Mouse (Mus musculus) cerebellum, adult 9-10 months (tissue): ENCODE data around the gene Serpinb6a.

Source experiments
- DNase-seq: peaks from one replicate; pipeline ENCODE4 v3.0.0; 2022

The Serpinb6a gene

DNA sequence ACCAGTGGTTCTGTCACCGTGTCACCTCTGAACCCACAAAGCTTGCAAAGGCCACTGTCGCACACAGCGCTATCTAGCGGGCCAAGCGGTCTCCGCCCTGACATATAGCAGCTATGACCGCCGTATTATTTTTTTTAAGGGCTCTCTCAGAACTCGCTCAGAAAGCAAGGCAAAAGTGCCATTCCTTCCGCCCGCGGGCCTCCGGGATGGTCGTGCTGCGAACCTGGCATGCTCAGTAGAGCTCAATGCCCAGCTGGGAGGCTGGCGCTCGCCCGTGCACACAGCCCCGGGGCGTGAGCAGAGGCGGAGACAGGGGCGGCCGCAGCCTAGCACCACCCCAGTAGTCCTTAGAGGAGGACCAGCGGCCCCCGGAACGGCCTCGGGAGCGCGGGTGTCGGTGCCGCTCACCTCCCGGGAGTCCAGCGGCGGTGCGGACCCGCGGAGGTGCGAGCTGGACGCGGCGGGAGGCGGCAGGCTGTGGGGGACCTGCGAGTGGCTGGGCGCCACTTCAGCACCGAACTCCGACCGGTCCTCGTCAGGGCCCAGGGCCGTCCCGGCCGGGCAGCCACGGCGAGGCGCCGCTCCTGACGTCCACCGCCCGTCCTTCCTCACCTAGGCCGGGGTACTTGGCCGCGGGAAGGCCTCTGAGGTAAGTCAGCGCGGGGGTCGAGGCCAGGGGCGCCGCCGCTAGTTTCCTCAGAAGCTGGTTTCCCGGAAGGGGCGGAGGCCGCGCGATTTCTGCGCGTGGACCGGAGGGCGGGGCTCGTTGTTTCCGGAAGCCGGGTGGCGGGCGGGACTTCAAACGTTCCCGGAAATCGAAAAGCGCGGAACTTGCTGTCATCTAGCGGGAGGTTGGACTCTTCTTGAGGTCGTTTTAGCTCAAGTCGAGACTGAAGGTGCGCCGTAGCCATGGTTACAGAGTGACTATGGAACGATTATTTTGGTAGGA lies at the start of gene Serpinb6a, which contains the start of gene Ripk1:
TSS of gene Serpinb6a (minus strand) at position 737 of the 949 bp plus-strand sequence.
TSS of gene Ripk1 (plus strand) at position 306 of the 949 bp plus-strand sequence.
- DNase-seq: peak; percentile 87

DNA sequence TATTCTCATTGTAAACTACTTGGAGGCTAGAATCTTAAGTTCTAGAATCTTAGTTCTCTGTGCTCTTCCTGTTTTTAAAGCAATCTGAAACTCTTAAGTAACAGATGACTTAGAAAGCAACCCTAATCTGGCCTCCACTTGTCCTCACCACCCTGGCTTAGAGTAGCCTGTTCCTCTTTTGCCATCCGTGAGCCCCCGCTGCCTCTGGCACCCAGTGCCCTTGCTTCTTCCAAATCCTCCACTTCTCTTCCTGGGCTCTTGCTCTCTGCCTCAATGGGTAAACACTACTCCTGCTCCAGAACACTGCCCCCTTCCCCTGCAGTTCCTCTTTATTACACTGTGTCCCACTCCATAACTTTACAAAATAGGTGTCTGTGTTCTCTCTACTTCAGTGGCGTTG lies 49.1 kb upstream of the Serpinb6a start:
- no peak for DNase-seq

DNA sequence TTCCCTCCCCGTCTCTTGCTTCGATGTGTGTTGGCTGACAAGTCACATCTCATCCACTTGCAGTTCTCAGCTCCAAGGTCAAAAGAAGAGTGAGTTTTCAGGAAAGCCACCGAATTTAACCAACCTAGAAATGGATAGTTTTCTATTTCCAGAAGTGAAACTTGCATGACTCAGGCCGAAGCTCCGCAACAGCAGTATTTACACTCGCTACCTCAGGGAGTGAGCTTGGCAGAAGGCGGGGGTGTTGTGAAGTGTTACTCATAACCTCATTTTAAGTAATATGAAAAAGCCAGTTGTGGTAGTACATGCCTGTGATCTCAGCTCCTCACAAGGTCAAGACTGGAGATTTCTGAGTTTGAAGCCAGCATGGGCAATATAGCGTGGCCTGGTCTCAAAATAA lies 47.9 kb upstream of the Serpinb6a start:
- no peak for DNase-seq

DNA sequence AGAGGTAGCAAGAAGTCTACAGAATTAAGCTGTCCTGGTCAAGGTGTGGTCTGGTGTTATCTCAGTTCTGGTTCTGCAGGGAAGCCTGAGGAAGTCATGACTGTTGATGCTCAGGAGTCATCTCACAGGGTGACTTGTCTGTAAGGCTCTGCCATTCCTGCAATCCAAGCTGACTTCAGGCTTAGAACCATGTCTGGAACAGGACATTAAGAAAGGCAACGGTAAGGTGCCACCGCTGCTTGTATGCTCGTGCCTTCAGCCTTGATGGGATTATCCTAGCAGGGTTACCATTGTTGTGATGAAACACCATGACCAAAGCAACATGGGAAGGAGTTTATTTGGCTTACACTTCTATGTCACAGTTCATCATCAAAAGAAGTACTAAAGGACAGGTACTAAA lies 44.9 kb upstream of the Serpinb6a start:
- no peak for DNase-seq

DNA sequence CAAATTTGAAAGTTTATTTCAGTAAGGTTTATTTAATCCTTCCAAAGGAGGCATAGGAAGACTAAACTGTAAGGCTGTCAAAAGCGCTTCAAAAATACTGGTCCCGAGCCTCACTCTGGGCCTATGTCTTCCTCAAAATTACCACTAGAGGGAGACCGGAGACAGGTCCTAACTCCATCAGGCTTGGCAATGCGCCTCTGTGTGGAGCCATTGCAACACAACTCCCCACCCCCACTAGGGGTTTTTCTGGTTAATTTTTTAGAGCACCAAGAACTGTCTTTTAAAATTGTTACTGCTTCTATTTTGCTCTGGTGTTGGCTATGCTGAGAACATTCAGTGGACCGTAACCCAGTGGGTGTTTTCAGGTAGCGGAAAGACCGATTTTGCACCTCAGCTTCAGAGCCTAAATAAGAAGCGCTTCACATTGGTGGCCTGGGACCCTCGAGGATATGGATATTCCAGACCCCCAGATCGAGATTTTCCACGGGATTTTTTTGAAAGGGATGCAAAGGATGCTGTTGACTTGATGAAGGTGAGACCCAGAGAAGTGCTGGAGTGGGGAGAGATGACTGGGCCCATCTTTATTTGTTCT lies 43.9 kb upstream of the Serpinb6a start:
- peak; percentile 85 for DNase-seq

DNA sequence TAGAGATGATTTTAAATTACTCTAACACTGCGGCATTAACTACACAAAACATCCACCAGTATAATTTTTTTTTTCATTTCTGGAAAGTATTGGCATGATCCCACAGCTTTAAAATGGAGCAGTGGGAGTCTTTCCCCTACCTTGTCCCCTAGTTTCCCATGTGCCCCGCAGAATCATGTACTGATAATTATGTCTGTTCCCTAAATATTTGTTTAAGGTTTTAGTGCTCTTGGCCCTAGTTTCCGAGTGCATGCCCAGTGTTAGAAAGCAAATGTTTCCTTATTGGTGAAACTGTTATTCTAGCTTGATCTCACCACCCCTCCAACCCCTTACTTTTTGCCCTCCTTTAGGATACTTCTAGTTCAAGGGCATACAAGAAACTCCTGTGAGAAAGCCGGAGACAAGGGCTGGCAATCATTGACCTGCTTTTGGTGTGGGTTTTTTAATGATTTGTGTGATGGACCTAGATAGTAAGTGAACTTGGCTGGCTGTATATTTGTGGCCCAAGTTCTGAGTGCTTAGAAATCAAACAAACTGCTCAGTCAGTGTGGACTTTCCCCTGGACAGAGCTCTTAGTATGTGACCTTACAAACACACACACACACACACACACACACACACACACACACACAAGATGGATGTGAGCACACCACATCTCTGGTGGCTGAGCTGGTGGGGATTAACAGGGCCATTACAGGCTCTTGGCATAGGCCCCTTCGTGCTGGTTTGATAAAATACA lies 43.1 kb upstream of the Serpinb6a start:
- no peak for DNase-seq

DNA sequence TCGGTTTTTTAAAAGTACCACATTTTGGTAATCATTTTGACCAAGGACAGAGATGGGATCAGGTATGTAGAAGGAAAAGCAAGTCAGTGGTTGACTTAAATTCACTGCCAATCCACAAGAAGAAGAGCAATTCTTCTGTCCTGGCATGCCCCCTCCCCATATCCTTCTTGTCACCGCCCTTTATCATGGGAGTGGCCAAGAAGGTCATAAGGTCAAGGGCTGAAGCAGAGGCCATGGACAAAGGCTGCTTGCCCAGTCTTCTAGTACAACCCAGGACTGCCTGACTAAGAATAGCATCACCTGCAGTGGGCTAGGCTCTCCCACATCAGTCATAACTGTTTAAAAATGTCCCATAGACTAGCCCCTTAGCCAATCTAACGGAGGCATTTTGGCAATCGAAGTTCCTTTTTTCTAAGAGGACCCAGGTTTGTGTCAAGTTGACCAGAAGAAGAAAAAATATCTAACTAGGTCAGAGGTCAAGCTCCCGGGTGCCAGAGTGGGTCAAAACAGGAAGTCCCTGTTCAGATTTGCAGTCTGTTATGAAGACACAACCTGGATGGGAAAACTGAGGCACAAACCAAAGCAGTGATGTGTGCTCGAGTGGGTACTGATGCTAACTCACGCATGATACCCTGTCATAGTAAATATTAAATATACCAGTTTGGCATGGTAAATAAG lies 41.3 kb upstream of the Serpinb6a start:
- DNase-seq: no peak

DNA sequence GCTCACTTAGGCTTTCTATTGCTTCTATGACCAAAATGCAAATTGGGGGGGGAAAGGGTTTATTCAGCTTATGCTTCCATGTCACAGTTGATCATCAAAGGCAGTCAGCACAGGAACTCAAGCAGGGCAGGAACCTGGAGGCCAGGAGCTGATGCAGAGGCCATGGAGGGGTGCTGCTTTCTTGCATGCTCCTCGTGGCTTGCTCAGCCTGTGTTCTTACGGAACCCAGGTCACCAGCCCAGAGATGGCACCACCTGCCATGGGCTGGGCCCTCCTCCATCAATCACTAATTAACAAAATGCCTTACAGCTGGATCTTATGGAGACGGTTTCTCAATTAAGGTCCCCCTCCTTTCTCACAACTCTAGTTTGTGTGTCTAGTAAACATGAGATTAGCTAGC lies 37.5 kb upstream of the Serpinb6a start:
- no peak for DNase-seq

DNA sequence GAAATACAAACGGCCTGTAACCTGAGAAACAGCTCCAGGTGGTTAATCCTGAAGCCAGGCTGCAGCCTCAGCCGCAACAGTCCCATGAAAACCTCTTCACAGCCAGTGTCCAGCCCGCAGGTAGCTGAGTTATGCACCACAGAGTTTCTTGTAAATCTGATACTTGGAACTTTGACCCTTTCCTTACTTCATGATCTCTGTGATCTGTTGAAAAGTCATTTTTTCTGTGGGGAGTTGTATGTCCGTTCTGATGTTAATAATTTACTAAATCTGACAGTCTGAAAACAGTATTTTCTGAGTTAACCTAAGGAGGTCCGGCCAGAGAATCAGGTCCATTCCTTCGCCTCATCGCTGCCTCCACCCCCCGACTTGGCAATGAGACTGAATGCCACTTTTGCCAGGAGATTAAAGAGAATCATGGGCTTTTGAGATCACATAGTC lies 36.3 kb upstream of the Serpinb6a start:
- no peak for DNase-seq

DNA sequence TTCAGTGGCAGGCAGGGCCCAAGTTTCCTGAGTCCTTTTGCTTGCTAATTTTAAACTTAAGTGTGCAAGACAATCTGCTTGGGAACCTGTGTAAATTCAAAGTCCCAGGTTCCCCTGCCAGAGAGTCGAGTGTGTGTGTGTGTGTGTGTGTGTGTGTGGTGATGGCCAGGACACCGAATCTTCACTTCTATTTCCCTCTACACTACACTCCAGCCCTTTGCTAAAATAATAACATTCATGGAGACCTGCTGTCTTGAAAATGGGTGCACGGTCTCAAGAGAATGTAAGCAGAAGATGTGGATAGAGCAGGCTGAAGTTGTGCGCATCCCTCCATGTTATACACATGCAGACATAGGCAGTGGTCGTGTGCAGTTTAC lies 35.5 kb upstream of the Serpinb6a start:
- DNase-seq: no peak

DNA sequence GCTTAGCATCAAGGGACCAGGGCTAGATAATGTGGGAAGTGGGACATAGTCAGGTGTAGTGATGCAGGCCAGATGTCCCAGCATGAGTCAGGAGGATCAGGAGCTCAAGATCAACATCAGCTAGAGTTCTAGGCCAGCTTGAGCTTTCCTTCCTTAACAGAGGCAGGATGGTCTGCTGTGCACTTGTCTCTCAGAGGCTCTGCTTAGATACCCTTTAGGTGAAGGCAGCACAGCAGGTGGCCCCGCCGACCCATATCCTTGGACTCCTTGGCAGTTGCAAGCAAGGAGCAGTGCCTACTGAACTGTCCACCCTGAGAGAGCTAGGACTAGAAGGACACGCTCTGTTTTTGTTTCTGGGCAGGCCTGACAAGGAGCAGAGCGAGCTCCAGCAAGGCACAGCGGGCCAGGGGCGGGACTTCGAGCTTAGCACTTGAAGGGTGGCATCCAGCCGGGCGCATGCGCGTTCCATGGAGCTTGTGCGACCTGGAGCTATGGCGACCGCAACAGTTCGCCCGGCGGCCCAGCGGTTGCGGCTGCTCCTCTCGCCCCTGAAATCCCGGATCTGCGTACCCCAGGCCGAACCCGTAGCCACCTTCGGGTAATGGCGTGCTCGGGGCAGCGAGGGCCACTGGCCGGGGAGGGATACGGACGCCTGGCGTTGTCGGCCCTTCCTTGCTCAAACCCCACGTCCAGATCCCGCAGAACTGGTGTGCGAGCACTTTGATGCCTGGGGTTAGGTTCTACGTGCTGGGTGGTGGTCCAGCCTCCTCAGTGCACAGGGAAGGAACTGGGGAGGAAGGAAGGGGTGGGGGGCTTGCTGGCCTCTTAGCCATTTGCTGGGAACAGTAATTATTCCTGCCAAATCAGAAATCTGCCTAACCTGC lies 34.8 kb upstream of the Serpinb6a start, which contains the start of gene Bphl:
TSS of gene Bphl (plus strand) at position 426 of the 884 bp plus-strand sequence.
- peak; percentile 95 for DNase-seq

DNA sequence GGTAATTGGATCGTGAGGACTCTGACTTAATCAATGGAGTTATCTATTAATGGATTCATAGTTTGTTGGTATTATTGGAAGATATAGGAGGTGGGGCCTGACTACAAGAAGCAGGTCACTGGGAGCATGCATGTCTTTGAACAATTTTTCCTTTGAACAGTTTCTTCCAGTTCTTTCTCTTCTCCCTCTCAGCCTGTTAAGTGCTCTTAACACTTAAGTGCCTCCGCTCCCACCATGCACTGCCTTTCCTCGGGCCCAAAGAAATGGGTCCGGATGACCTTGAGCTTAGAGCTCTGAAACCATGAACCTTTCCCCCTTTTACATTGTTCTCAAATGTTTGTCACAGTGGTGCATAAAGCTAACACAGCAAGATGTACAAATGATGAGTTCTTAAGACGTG lies 34.1 kb upstream of the Serpinb6a start:
- no peak for DNase-seq

DNA sequence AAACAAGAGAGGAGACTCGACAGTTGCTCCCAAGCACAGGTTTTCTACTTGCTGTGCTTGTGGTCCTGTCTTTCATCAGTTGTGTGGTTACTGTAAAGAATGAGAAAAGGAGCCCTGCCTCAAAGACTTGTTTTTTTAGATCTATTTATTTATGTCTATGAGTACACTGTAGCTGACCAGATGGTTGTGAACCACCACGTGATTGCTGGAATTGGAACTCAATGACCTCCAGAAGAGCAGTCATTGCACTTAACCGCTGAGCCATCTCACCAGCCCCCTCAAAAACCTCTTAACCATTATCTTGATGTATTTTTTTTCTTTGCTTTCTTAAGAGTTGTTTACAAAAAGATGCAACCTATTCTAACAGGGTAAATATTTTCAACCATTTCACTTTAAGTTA lies 32.8 kb upstream of the Serpinb6a start:
- DNase-seq: peak; percentile 45

DNA sequence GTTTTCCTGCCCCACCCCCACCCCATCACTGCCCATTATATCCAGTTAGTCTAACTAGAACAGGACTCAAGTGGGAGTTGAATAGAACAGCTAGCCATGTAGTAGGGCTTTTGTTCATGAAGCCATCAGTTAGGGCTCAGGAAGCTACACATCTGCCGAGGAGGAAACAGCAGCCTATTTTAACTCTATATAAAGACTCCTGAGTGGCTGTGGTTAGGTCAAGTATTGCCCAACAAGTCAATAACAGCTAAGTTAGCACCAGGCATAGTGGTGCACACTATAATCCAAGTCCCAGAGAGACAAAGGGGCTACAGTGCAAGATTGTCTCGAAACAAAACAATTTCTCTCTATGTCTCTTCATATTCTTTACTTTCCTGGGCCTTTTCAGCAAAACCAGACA lies 29.4 kb upstream of the Serpinb6a start:
- DNase-seq: no peak

DNA sequence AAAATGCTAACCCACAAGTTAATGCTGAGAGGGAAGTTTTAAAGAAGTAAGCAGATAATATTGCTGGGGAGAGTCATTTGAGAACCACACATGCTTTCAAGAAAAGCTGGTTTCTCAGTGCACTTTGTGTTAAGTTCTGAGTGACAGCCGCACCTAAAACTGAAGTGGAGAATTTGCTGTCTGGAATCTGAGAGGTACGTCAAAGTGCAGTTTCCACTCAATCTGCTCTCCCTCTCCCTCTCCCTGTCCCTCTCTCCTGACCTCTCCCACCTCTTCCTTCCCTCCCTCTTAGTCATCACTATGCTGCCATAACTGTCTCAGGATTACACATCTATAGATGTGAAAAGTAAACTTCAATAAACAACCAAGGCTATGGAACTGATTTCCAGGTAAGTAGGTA lies 19.4 kb upstream of the Serpinb6a start:
- DNase-seq: no peak

DNA sequence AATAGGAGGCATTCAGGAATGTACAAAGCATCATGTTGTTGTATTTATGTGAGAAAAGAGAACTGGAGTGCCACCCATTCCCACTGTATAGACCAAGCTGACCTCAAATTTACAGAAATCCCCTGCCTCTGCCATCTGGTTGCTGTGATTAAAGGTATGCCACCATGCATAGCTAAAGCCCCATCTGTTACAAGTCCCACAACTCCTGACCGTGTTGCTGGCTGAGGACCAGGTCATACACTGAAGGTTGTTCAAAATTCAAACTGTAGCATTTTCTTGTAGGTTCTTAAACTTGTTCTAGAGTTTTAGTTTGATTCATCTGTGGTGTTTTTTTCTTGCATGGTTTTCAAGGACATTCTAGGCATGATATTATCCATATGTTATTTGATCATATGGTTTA lies 15.9 kb upstream of the Serpinb6a start:
- DNase-seq: no peak

DNA sequence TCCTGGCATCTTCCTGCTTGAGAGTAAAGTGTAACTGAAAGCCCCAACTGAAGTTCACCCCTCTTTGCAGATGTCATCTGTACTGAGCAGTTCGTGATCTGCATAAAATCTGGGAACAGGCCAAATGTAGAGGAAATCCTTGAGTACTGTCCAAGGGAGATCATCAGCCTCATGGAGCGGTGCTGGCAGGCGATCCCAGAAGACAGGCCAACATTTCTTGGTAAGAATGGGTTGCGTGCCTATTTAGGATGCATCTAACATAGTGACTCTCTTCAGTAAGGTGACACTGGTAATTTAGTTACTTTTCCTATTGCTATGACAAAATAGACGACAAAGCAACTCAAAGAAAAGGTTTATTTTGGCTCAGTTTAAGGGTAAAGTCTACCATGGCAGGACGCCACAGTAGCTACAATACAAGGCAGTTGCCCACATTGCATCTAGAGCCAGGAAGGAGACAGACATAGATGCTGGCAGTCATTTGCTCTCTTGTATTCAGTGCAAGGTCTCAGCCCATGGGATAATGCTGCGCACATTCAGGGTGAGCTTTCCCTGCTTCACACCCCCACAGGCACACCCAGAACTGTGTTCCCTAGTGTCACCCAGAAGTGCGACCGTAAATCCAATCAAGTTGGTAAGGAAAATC lies 14.5 kb upstream of the Serpinb6a start:
- peak; percentile 57 for DNase-seq

DNA sequence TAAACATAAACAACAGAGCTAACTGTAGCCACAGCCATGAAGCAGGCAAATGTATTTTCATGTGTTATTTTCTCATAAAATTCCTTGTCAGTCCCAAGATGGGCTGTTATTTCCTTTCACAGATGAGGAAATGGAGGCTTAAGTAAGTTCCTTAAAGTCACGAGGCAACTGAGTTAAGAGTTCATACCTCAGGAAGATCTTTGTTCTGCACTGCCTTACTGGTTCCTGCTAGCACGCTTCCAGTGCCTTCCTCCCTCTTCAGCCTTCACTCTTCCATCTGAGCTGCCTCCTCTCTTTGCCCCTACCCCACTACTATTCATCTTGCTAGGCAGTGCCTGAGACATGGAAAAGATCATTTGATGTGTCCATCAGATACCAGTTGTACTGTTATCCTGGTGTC lies 4.6 kb upstream of the Serpinb6a start:
- no peak for DNase-seq

DNA sequence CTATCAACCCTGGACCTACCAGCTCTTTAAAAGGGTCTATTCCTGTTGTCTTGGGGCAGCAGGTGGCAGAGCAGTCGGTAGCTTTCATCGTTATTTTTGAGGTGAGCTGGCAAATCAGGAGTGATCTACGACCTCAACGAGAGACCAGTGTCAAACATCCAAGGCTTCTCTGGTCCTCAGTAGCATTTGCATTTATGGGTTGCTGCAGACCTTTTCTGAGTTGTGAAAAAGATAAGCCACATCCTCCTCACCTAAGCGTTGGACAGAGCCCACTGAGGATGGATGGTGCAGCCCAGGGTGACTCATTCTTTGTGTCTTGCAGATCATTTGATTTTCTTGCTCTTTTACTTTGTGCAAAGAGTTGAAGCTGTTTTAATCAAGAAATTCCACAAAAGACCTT lies 464 bp upstream of the Serpinb6a start:
- DNase-seq: no peak

DNA sequence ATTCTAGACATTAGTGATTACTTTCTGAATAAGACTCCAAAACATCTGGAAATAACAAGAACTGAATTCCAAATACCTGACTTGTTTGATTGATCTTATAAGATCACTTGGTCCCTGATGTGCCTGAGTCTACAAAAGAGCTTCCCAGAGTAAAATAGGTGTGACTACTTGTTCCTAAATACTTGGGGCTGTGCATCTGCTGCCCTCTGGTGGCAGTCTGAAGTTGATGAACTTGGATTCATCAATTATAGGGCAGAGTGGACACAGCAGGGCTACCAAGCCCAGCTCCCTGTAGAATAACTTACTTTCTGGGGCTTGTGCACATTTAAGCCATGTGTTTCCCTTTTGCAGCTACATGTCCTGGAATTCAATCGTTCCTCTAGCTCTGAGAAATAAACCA lies 7.4 kb downstream of the Serpinb6a start:
- DNase-seq: peak; percentile 76

DNA sequence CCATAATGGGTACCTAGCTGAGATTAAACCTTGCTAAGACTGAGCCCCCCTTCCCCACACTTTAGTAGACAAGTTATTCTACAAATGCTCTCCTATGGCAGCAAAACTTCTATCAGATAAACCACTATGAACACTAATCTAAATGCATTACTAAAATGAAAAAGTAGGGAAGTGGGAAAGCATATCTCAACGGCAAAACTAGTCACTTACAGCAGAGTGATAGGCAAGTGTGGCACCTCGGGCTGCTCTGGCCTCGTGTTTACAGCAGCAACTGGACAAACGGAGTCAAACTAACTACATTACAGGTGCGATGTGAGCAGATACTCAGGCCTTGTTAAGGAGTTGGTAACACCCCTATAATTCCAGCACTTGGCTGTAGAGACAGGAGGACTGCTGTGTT lies 13.0 kb downstream of the Serpinb6a start:
- DNase-seq: no peak
